Mouse (Mus musculus) MEL (cell line): Measurements from ENCODE around the gene Cabp4. TPM values are rescaled to one million over a fixed set of nuclear protein-coding genes. Genes with fewer than 3 reads are reported as not detected.

ENCODE experiments used
- DNase-seq: peaks from one replicate; pipeline ENCODE4 v3.0.0; 2011; ENCODE audit warnings: low read depth, low spot score
- H3K27ac ChIP-seq: 2 replicates; pipeline ENCODE4 v1.5.1; 2012; ENCODE audit warnings: low read depth, mild to moderate bottlenecking, control low read depth, low read length, moderate library complexity; ENCODE audit not compliant: control insufficient read depth
- H3K27me3 ChIP-seq, 2 experiments: fragments of 150-350 bp in 1 of 2; sonication (generic) in 1 of 2; 2 replicates each; pipeline ENCODE4 v1.6.1; 2012; ENCODE audit warnings: low read length in 2 of 2, mild to moderate bottlenecking in 2 of 2, improper control_type of control experiment in 1 of 2, moderate library complexity in 1 of 2; ENCODE audit not compliant: insufficient read depth in 2 of 2, control insufficient read depth in 1 of 2
- H3K36me3 ChIP-seq, 2 experiments: 2 replicates each; pipeline ENCODE4 v1.6.1; 2012 to 2014; ENCODE audit warnings: low read length in 2 of 2, improper control_type of control experiment in 1 of 2, inconsistent platforms in 1 of 2, mild to moderate bottlenecking in 1 of 2; ENCODE audit not compliant: insufficient read depth in 2 of 2, control insufficient read depth in 1 of 2
- H3K4me1 ChIP-seq, 2 experiments: fragments of 150-350 bp in 1 of 2; sonication (generic) in 1 of 2; 2 replicates each; pipeline ENCODE4 v1.6.1; 2012; ENCODE audit warnings: low read length in 2 of 2, improper control_type of control experiment in 1 of 2, mild to moderate bottlenecking in 1 of 2; ENCODE audit not compliant: insufficient read depth in 2 of 2, control insufficient read depth in 1 of 2
- H3K4me3 ChIP-seq, 2 experiments: fragments of 150-350 bp in 1 of 2; sonication (generic) in 1 of 2; 2 replicates each; pipeline ENCODE4 v1.5.1; 2012; ENCODE audit warnings: low read depth in 2 of 2, low read length in 2 of 2, mild to moderate bottlenecking in 2 of 2, moderate library complexity in 2 of 2, control low read depth in 1 of 2, improper control_type of control experiment in 1 of 2; ENCODE audit not compliant: control insufficient read depth in 1 of 2, insufficient read depth in 1 of 2
- H3K79me2 ChIP-seq: 2 replicates; pipeline ENCODE4 v1.6.1; 2012; ENCODE audit warnings: mild to moderate bottlenecking, low read length, moderate library complexity; ENCODE audit not compliant: control insufficient read depth, poor library complexity, insufficient read depth
- H3K9ac ChIP-seq: 2 replicates; pipeline ENCODE4 v1.6.1; 2012; ENCODE audit warnings: low read depth, mild to moderate bottlenecking, control low read depth, low read length, moderate library complexity; ENCODE audit not compliant: control insufficient read depth, poor library complexity, severe bottlenecking
- H3K9me3 ChIP-seq: fragments of 150-350 bp; sonication (generic); replicated peaks from 2 replicates; pipeline ENCODE4 v1.6.1; 2012; ENCODE audit warnings: mild to moderate bottlenecking, low read length, improper control_type of control experiment, moderate library complexity; ENCODE audit not compliant: insufficient read depth
- CHD1 ChIP-seq: IDR thresholded peaks from 2 replicates; pipeline ENCODE4 v1.6.1; 2012; ENCODE audit warnings: low read depth, mild to moderate bottlenecking, inconsistent platforms, low read length, improper control_type of control experiment
- CHD2 ChIP-seq: IDR thresholded peaks from 2 replicates; pipeline ENCODE4 v1.6.1; 2011; ENCODE audit warnings: low read length, improper control_type of control experiment
- EP300 ChIP-seq, 2 experiments: IDR thresholded peaks; 2 replicates each; pipeline ENCODE4 v1.6.1; 2011; ENCODE audit warnings: improper control_type of control experiment in 2 of 2, low read length in 2 of 2, low read depth in 1 of 2, mild to moderate bottlenecking in 1 of 2
- MAZ ChIP-seq: IDR thresholded peaks from 2 replicates; pipeline ENCODE4 v1.6.1; 2012; ENCODE audit warnings: low read depth, mild to moderate bottlenecking, inconsistent platforms, low read length, improper control_type of control experiment
- MXI1 ChIP-seq: IDR thresholded peaks from 2 replicates; pipeline ENCODE4 v1.6.1; 2011; ENCODE audit warnings: mild to moderate bottlenecking, low read depth, low read length, improper control_type of control experiment
- MYB ChIP-seq: IDR thresholded peaks from 2 replicates; pipeline ENCODE4 v1.6.1; 2011; ENCODE audit warnings: mild to moderate bottlenecking, low read depth, low read length, improper control_type of control experiment
- NELFE ChIP-seq: IDR thresholded peaks from 2 replicates; pipeline ENCODE4 v1.6.1; 2011; ENCODE audit warnings: low read depth, low read length, improper control_type of control experiment
- POLR2A ChIP-seq, 2 experiments: IDR thresholded peaks; 2 replicates each; pipeline ENCODE4 v1.6.1; 2011 to 2012; ENCODE audit warnings: low read length in 2 of 2, mild to moderate bottlenecking in 2 of 2, control low read depth in 1 of 2, improper control_type of control experiment in 1 of 2, low read depth in 1 of 2, moderate library complexity in 1 of 2; ENCODE audit not compliant: control insufficient read depth in 1 of 2, insufficient read depth in 1 of 2, poor library complexity in 1 of 2
- RCOR1 ChIP-seq: IDR thresholded peaks from 2 replicates; pipeline ENCODE4 v1.6.1; 2012; ENCODE audit warnings: low read depth, mild to moderate bottlenecking, inconsistent platforms, low read length, improper control_type of control experiment
- SIN3A ChIP-seq: IDR thresholded peaks from 2 replicates; pipeline ENCODE4 v1.6.1; 2012; ENCODE audit warnings: low read length, improper control_type of control experiment, inconsistent platforms
- SMC3 ChIP-seq: IDR thresholded peaks from 2 replicates; pipeline ENCODE4 v1.6.1; 2011; ENCODE audit warnings: low read depth, low read length, improper control_type of control experiment
- TBP ChIP-seq: IDR thresholded peaks from 2 replicates; pipeline ENCODE4 v1.8.0; 2011; ENCODE audit warnings: low read depth, low read length, improper control_type of control experiment
- TCF12 ChIP-seq: IDR thresholded peaks from 2 replicates; pipeline ENCODE4 v1.6.1; 2014; ENCODE audit warnings: low read depth, mild to moderate bottlenecking, inconsistent platforms, low read length, improper control_type of control experiment, moderate library complexity
- ZMIZ1 ChIP-seq: IDR thresholded peaks from 2 replicates; pipeline ENCODE4 v1.6.1; 2012; ENCODE audit warnings: low read depth, mild to moderate bottlenecking, inconsistent platforms, low read length, improper control_type of control experiment, moderate library complexity
- polyA plus RNA-seq, 2 experiments: library from polyadenylated mRNA; stranded (reverse) in 1 of 2; unstranded in 1 of 2; fragments of >175 nt in 1 of 2; fragments of >200 nt in 1 of 2; gene quantifications; 2 replicates each; pipeline versions ENCODE4 v1.2.1 to v1.2.4; 2012; ENCODE audit warnings: low replicate concordance in 2 of 2, low read depth in 1 of 2; ENCODE audit not compliant: insufficient read length in 2 of 2, insufficient read depth in 1 of 2, missing spikeins in 1 of 2
- total RNA-seq: library from RNA; depleted of rRNA; stranded (reverse); fragments of 300-350 nt; gene quantifications from 2 replicates; pipeline ENCODE4 v1.2.3, GENCODE M21; 2012

Cabp4 gene
- total and polyA plus RNA-seq, 3 experiments, result 0.08 to 0.24 TPM; not detected in 1

DNA sequence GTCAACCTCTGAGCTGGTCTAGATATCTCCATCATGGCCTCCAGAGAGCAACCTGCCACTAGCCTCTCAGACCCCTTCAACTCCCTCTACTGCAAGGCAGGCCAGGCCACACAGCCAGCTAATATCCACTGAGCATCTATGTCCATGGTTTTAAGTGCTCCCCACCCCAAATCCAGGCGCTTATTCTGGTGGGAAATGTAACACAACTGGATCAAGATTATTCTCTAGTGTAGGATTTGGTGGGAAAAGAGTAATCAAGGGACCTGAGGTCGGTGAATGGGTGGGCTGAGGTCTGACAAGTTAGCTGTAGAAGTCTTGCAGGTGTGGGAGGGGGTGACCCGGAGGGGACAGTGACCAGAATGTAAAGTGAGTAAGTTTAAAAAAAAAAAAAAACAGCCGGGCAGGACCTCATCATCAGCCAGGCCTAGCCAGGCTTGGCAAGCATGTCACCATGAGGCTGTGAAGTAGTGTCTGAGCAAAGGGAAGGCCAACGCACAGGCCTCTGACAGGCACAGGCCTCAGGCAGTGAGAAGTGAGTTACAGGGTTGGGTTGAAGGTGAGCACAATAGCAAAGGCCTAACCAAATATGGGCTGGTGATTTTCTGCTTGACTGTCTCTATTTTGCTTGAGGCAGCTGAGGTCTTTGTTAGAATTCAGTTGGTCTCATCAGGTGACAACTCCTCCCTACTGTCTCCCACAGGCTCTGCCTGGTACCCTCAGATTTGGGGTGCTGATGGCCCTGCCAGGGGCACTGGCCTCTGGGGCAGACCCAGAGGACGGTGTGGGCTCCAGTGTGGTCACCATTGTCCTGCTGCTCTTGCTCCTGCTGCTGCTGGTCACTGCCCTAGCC, 11.6 kb upstream of the Cabp4 start:
- Histone ChIP-seq H3K27me3 (no peaks in the 10 kb centered on the region), H3K27ac (peak overlapping the region; percentile 55), H3K79me2 (peaks cover 6% of the 10 kb centered on the region), H3K4me3 (peak overlapping the region; percentile 59 to 62), H3K4me1 (peaks cover 4 to 8% of the 10 kb centered on the region in 2 experiments; a peak in 3 of 4 replicates), H3K9ac (peak overlapping the region; percentile 75), H3K36me3 (peaks cover 1 to 2% of the 10 kb centered on the region in 2 experiments; a peak in 3 of 4 replicates), H3K9me3 (no peaks in the 10 kb centered on the region)
- no peak for DNase-seq
- no peak for TF ChIP-seq NELFE
- 0 out of 2 replicates have a peak, but pooled peaks have one; percentile 53 for TF ChIP-seq CHD1
- TF ChIP-seq ZMIZ1, result 0 out of 2 replicates have a peak, but pooled peaks have one; percentile 57
- no peak for TF ChIP-seq SMC3
- peak; percentile 16; the same call in 1 of the 2 replicates for TF ChIP-seq SIN3A
- 0 out of 2 replicates have a peak, but pooled peaks have one; percentile 9 for TF ChIP-seq MAZ
- TF ChIP-seq POLR2A (IDR thresholded peaks at IDR 0.05; ENCODE audit: control insufficient read depth in 1 of 2, insufficient read depth in 1 of 2, low read depth in 1 of 2, low read length in 2 of 2, poor library complexity in 1 of 2), result peak in 1 of 2 experiments; percentile 8; a peak in 1 of 4 replicates

DNA sequence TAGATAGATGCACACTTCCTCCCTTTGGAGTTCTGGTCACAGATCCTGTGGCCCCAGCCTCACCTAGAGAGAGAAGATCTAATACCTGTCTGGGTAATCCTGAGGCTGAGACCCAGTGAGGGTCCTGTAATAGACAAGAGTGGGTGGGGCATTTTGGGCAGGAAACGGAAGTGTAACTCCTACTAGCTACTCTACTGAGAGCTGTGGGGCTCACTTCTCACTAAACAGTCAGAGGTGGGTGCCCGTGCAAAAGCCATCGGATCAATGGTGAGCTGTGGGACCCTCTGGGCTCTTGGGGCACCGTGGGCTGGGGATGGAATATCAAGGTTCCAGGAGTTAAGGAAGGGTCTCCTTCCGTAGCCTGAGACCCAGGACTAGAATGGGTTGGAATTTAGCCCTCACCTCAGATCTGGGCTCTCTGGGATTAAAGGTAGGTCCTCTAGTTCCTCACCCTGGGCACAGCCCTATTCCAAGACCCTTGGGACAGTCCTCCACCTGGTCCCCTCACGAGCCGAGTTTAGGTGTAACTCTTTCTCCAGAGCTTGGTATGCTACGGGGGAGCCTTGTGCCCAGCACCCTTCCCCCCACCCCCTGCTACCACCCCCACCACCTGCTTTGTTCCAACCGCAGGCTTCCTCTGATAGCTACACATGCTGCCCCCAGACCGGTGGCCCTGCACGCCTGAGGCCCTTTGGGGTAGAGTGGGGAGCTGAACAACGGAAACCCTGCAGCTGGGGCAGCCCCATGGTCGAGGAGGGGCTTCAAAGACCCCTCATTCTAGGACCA, 10.8 kb upstream of the Cabp4 start:
- Histone ChIP-seq H3K27ac (peak overlapping the region; percentile 70), H3K79me2 (peaks cover 9% of the 10 kb centered on the region), H3K4me3 (peak overlapping the region; percentile 59 to 62), H3K36me3 (peaks cover 1 to 2% of the 10 kb centered on the region in 2 experiments; a peak in 3 of 4 replicates), H3K27me3 (no peaks in the 10 kb centered on the region), H3K4me1 (peaks cover 4 to 10% of the 10 kb centered on the region in 2 experiments; a peak in 3 of 4 replicates), H3K9me3 (no peaks in the 10 kb centered on the region), H3K9ac (peak overlapping the region; percentile 75)
- DNase-seq, result peak; percentile 58
- TF ChIP-seq SIN3A (peak; percentile 30; the same call in 1 of the 2 replicates), MYB (no peak), TBP (peak; percentile 62; the same call in 1 of the 2 replicates), NELFE (peak; percentile 56), CHD1 (no peak), CHD2 (0 out of 2 replicates have a peak, but pooled peaks have one; percentile 44), EP300 (IDR thresholded peaks at IDR 0.05; ENCODE audit: low read depth in 1 of 2, low read length in 2 of 2) (0 out of 4 replicates have a peak, but pooled peaks of 1 of the 2 experiments have one; percentile 20), MAZ (0 out of 2 replicates have a peak, but pooled peaks have one; percentile 8), POLR2A (IDR thresholded peaks at IDR 0.05; ENCODE audit: control insufficient read depth in 1 of 2, insufficient read depth in 1 of 2, low read depth in 1 of 2, low read length in 2 of 2, poor library complexity in 1 of 2) (peak in 1 of 2 experiments; percentile 72; a peak in 2 of 4 replicates), RCOR1 (no peak), TCF12 (0 out of 2 replicates have a peak, but pooled peaks have one; percentile 26), MXI1 (0 out of 2 replicates have a peak, but pooled peaks have one; percentile 48)
